Mouse (Mus musculus) liver, embryonic 15.5 days (tissue): Measurements from ENCODE around the gene Ascc1. TPM values are rescaled to one million over a fixed set of nuclear protein-coding genes. Genes with fewer than 3 reads are reported as not detected.

Experiments used
- ATAC-seq: fragments of 200-750 bp; cut with Nextera tagmentation; 2 replicates; pipeline ENCODE4 v1.8.0; 2017; ENCODE audit warnings: moderate number of reproducible peaks, mild to moderate bottlenecking, moderate library complexity; ENCODE audit not compliant: insufficient read depth
- H3K27ac ChIP-seq: fragments of 300-500 bp; sonication (generic); replicated peaks from 2 replicates; pipeline ENCODE4 v1.5.1; 2015; ENCODE audit warnings: mild to moderate bottlenecking, inconsistent platforms
- H3K27me3 ChIP-seq: fragments of 300-500 bp; sonication (generic); 2 replicates; pipeline ENCODE4 v1.6.1; 2015; ENCODE audit warnings: mild to moderate bottlenecking, inconsistent platforms
- H3K36me3 ChIP-seq: fragments of 300-500 bp; sonication (generic); replicated peaks from 2 replicates; pipeline ENCODE4 v1.6.1; 2015; ENCODE audit warnings: moderate library complexity, mild to moderate bottlenecking, inconsistent platforms
- H3K4me1 ChIP-seq: fragments of 300-500 bp; sonication (generic); replicated peaks from 2 replicates; pipeline ENCODE4 v1.6.1; 2015; ENCODE audit warnings: inconsistent platforms
- H3K4me2 ChIP-seq: fragments of 300-500 bp; sonication (generic); 2 replicates; pipeline ENCODE4 v1.6.1; 2015; ENCODE audit warnings: moderate library complexity, mild to moderate bottlenecking, inconsistent platforms
- H3K4me3 ChIP-seq: fragments of 300-500 bp; sonication (generic); replicated peaks from 2 replicates; pipeline ENCODE4 v1.5.1; 2015; ENCODE audit warnings: mild to moderate bottlenecking, inconsistent platforms
- H3K9ac ChIP-seq: fragments of 300-500 bp; sonication (generic); 2 replicates; pipeline ENCODE4 v1.6.1; 2015; ENCODE audit warnings: moderate library complexity, mild to moderate bottlenecking, inconsistent platforms
- H3K9me3 ChIP-seq: fragments of 300-500 bp; sonication (generic); replicated peaks from 2 replicates; pipeline ENCODE4 v1.6.1; 2016; ENCODE audit warnings: inconsistent platforms
- WGBS: fragments of 180-500 bp; shearing (Covaris S2); methylation state at CpG from one replicate; pipeline ENCODE4 v1.1.7; 2015; ENCODE audit warnings: mixed read lengths; ENCODE audit not compliant: insufficient replicate concordance; 5-methylcytosine and 5-hydroxymethylcytosine counted together
- polyA plus RNA-seq: library from polyadenylated mRNA; unstranded; fragments of >200 nt; fragmentation: Nextera tagmentation; extraction: Ambion mirVana; gene quantifications from 2 replicates; pipeline ENCODE4 v1.2.1, GENCODE M21; 2015

Gene Ascc1
- polyA plus RNA-seq, 1 experiment from 2014 or later = 16.5 TPM

GRCm38 (mm10) chr10:59966743-59967142 lies 35.9 kb upstream of the Ascc1 start:
- no peak overlapping the region for H3K4me3 ChIP-seq
- 75% methylated on average over 6 of the region's 6 CpGs for WGBS
- ATAC-seq = no peak
- H3K4me1 ChIP-seq = peaks cover 27% of the 10 kb centered on the region
- no peak overlapping the region for H3K4me2 ChIP-seq
- H3K27me3 ChIP-seq = peaks cover 37% of the 10 kb centered on the region
- no peak overlapping the region for H3K27ac ChIP-seq
- no peaks in the 10 kb centered on the region for H3K9me3 ChIP-seq
- H3K9ac ChIP-seq = no peak overlapping the region
- H3K36me3 ChIP-seq = no peaks in the 10 kb centered on the region

GRCm38 (mm10) chr10:59967309-59967942 lies 35.2 kb upstream of the Ascc1 start:
- Histone ChIP-seq H3K27ac (no peak overlapping the region), H3K9ac (no peak overlapping the region), H3K36me3 (no peaks in the 10 kb centered on the region), H3K9me3 (no peaks in the 10 kb centered on the region), H3K4me2 (no peak overlapping the region), H3K27me3 (peaks cover 44% of the 10 kb centered on the region), H3K4me3 (no peak overlapping the region), H3K4me1 (peaks cover 27% of the 10 kb centered on the region)
- 60% methylated on average over 6 of the region's 6 CpGs for WGBS
- ATAC-seq = no peak

GRCm38 (mm10) chr10:59969821-59970449 lies 32.7 kb upstream of the Ascc1 start:
- Histone ChIP-seq H3K4me1 (peaks cover 46% of the 10 kb centered on the region), H3K9ac (peak overlapping the region; percentile 46), H3K4me3 (peak overlapping the region; percentile 45), H3K27me3 (peaks cover 45% of the 10 kb centered on the region), H3K27ac (peak overlapping the region; percentile 24; the same call in 1 of the 2 replicates), H3K36me3 (no peaks in the 10 kb centered on the region), H3K4me2 (peak overlapping the region; percentile 71), H3K9me3 (no peaks in the 10 kb centered on the region)
- peak; percentile 71 for ATAC-seq
- WGBS = under 1% methylated on average over 25 of the region's 25 CpGs

- 18% methylated on average over 6 of the region's 6 CpGs for WGBS
- Histone ChIP-seq H3K9ac (peak overlapping the region; percentile 46; the same call in 1 of the 2 replicates), H3K36me3 (no peaks in the 10 kb centered on the region), H3K4me3 (peak overlapping the region; percentile 45), H3K4me1 (peaks cover 45% of the 10 kb centered on the region), H3K27me3 (peaks cover 40% of the 10 kb centered on the region), H3K9me3 (no peaks in the 10 kb centered on the region), H3K4me2 (peak overlapping the region; percentile 71), H3K27ac (no peak overlapping the region; the same call in 1 of the 2 replicates)
- no peak for ATAC-seq
Measured at GRCm38 (mm10) chr10:59970450-59971062, 32.0 kb upstream of the Ascc1 start.

- H3K9me3 ChIP-seq = no peaks in the 10 kb centered on the region
- no peak for ATAC-seq
- no peak overlapping the region for H3K4me3 ChIP-seq
- H3K4me1 ChIP-seq = peaks cover 45% of the 10 kb centered on the region
- H3K4me2 ChIP-seq = no peak overlapping the region
- H3K27me3 ChIP-seq = peaks cover 40% of the 10 kb centered on the region
- 77% methylated on average over 8 of the region's 8 CpGs for WGBS
- no peaks in the 10 kb centered on the region for H3K36me3 ChIP-seq
- no peak overlapping the region for H3K27ac ChIP-seq
- no peak overlapping the region for H3K9ac ChIP-seq
Measured at GRCm38 (mm10) chr10:59971813-59972212, 30.8 kb upstream of the Ascc1 start.

- 75% methylated on average over 2 of the region's 2 CpGs for WGBS
- no peak for ATAC-seq
- no peak overlapping the region for H3K27ac ChIP-seq
Measured at GRCm38 (mm10) chr10:59972534-59972933, 30.1 kb upstream of the Ascc1 start.

GRCm38 (mm10) chr10:59972999-59973398 lies 29.6 kb upstream of the Ascc1 start:
- H3K9me3 ChIP-seq = no peaks in the 10 kb centered on the region
- H3K4me3 ChIP-seq = no peak overlapping the region
- peaks cover 48% of the 10 kb centered on the region for H3K4me1 ChIP-seq
- no peaks in the 10 kb centered on the region for H3K36me3 ChIP-seq
- H3K9ac ChIP-seq = no peak overlapping the region
- H3K4me2 ChIP-seq = no peak overlapping the region
- no peak overlapping the region for H3K27ac ChIP-seq
- WGBS = 64% methylated on average over 6 of the region's 6 CpGs
- peaks cover 34% of the 10 kb centered on the region for H3K27me3 ChIP-seq
- ATAC-seq = no peak

More at GRCm38 (mm10) chr10:59972534-59972933, 30.1 kb upstream of the Ascc1 start:
- Histone ChIP-seq H3K27me3 (peaks cover 38% of the 10 kb centered on the region), H3K4me1 (peaks cover 45% of the 10 kb centered on the region), H3K36me3 (no peaks in the 10 kb centered on the region), H3K9ac (no peak overlapping the region), H3K9me3 (no peaks in the 10 kb centered on the region), H3K4me3 (no peak overlapping the region), H3K4me2 (no peak overlapping the region)

- Histone ChIP-seq H3K4me3 (no peak overlapping the region), H3K9ac (no peak overlapping the region), H3K4me1 (peaks cover 52% of the 10 kb centered on the region), H3K36me3 (no peaks in the 10 kb centered on the region), H3K4me2 (no peak overlapping the region), H3K27me3 (peaks cover 31% of the 10 kb centered on the region), H3K9me3 (no peaks in the 10 kb centered on the region), H3K27ac (0 out of 2 replicates have a peak overlapping the region, but pooled peaks have one; percentile 34)
- no peak for ATAC-seq
- 70% methylated on average over 4 of the region's 4 CpGs for WGBS
Measured at GRCm38 (mm10) chr10:59973400-59973799, 29.2 kb upstream of the Ascc1 start.

- Histone ChIP-seq H3K36me3 (no peaks in the 10 kb centered on the region), H3K4me2 (no peak overlapping the region), H3K4me3 (no peak overlapping the region), H3K27me3 (peaks cover 31% of the 10 kb centered on the region), H3K4me1 (peaks cover 60% of the 10 kb centered on the region), H3K9ac (no peak overlapping the region), H3K27ac (peak overlapping the region; percentile 61), H3K9me3 (no peaks in the 10 kb centered on the region)
- peak; percentile 43 for ATAC-seq
- 17% methylated on average over 6 of the region's 6 CpGs for WGBS
Measured at GRCm38 (mm10) chr10:59974191-59974664, 28.4 kb upstream of the Ascc1 start.

GRCm38 (mm10) chr10:59974786-59975185 lies 27.8 kb upstream of the Ascc1 start:
- 40% methylated on average over 3 of the region's 3 CpGs for WGBS
- Histone ChIP-seq H3K4me3 (no peak overlapping the region), H3K36me3 (no peaks in the 10 kb centered on the region), H3K9ac (no peak overlapping the region), H3K27ac (peak overlapping the region; percentile 61), H3K9me3 (no peaks in the 10 kb centered on the region), H3K4me1 (peaks cover 57% of the 10 kb centered on the region), H3K27me3 (peaks cover 26% of the 10 kb centered on the region), H3K4me2 (no peak overlapping the region)
- peak; percentile 7; the same call in 1 of the 2 replicates for ATAC-seq

GRCm38 (mm10) chr10:59977141-59977540 lies 25.5 kb upstream of the Ascc1 start:
- Histone ChIP-seq H3K4me1 (peaks cover 60% of the 10 kb centered on the region), H3K4me2 (no peak overlapping the region), H3K9ac (no peak overlapping the region), H3K4me3 (no peak overlapping the region), H3K27ac (no peak overlapping the region), H3K36me3 (no peaks in the 10 kb centered on the region), H3K9me3 (no peaks in the 10 kb centered on the region), H3K27me3 (peaks cover 4% of the 10 kb centered on the region; the same call in 1 of the 2 replicates)
- WGBS = 65% methylated on average over 2 of the region's 4 CpGs
- ATAC-seq = no peak
